ENCODE assay signal across 25 mouse cellular contexts in genomic region chr2:148379899-148380413, GRCm38 (mm10). TPM values are rescaled to one million over a fixed set of nuclear protein-coding genes. Genes with fewer than 3 reads are reported as not detected.
"Had no signal": no experiment of that assay in that cellular context is flagged by ENCODE, and none has a peak within 500 bp of the region (broad histone marks: within the 10 kb centered on the region; RNA-seq: fewer than 3 reads in every experiment).

No protein-coding gene starts in this region.

- H3K4me3 ChIP-seq: forebrain, embryonic 15.5 days; heart, embryonic 10.5 days; heart, embryonic 12.5 days; hindbrain, embryonic 13.5 days; hindbrain, embryonic 15.5 days; kidney, embryonic 15.5 days; limb, embryonic 13.5 days; limb, embryonic 15.5 days had no signal

- H3K36me3 ChIP-seq: forebrain, embryonic 15.5 days; heart, embryonic 10.5 days; heart, embryonic 12.5 days; hindbrain, embryonic 13.5 days; hindbrain, embryonic 15.5 days; kidney, embryonic 15.5 days; limb, embryonic 13.5 days; limb, embryonic 15.5 days had no signal

- DNase-seq: forebrain, postnatal 0 days; gastrocnemius, postnatal 14 days; gastrocnemius, postnatal 36 days; heart, postnatal 10 days; kidney, adult 11 months; kidney, adult 2 months; kidney, adult 9 months; kidney, postnatal 14 days; kidney, postnatal 36 days; layer of hippocampus, adult 9-11 months; layer of hippocampus, postnatal 36 days; left cerebral cortex, postnatal 4 days had no signal

- H3K4me2 ChIP-seq: forebrain, embryonic 15.5 days; heart, embryonic 12.5 days; hindbrain, embryonic 13.5 days; hindbrain, embryonic 15.5 days; kidney, embryonic 15.5 days; limb, embryonic 13.5 days; limb, embryonic 15.5 days had no signal

- H3K9ac ChIP-seq: forebrain, embryonic 15.5 days; forebrain, postnatal 0 days; heart, embryonic 12.5 days; hindbrain, embryonic 13.5 days; hindbrain, embryonic 15.5 days; kidney, embryonic 15.5 days; limb, embryonic 13.5 days; limb, embryonic 15.5 days had no signal

- H3K4me1 ChIP-seq: forebrain, embryonic 15.5 days; hindbrain, embryonic 13.5 days; hindbrain, embryonic 15.5 days; kidney, embryonic 15.5 days; limb, embryonic 13.5 days; limb, embryonic 15.5 days had no signal

- H3K27ac ChIP-seq: forebrain, embryonic 15.5 days; heart, embryonic 10.5 days; hindbrain, embryonic 13.5 days; hindbrain, embryonic 15.5 days; hindbrain, postnatal 0 days; kidney, embryonic 15.5 days; kidney, postnatal 0 days; limb, embryonic 13.5 days; limb, embryonic 15.5 days had no signal

- ATAC-seq: forebrain, embryonic 15.5 days; forebrain, postnatal 0 days; hindbrain, postnatal 0 days; intestine, embryonic 16.5 days had no signal

- H3K27me3 ChIP-seq: forebrain, embryonic 15.5 days; hindbrain, embryonic 13.5 days; hindbrain, embryonic 15.5 days; kidney, embryonic 15.5 days; limb, embryonic 13.5 days; limb, embryonic 15.5 days had no signal

- H3K9me3 ChIP-seq: forebrain, embryonic 15.5 days; heart, embryonic 10.5 days; heart, embryonic 12.5 days; hindbrain, embryonic 13.5 days; hindbrain, embryonic 15.5 days; kidney, embryonic 15.5 days; limb, embryonic 13.5 days; limb, embryonic 15.5 days had no signal

RNA-seq across cellular contexts. Expression of gene Sstr4, which starts 15.2 kb away (rescaled TPM):
- total RNA-seq: gastrocnemius, adult 18-20 months; hematopoietic stem cell, adult 5-6 weeks had no signal
